Mouse (Mus musculus): ENCODE results near the gene Nt5c2. TPM values are rescaled to one million over a fixed set of nuclear protein-coding genes. Genes with fewer than 3 reads are reported as not detected.
"Not testable (repeated sequence)": the region's sequence is repeated elsewhere in the genome, so short reads cannot be mapped to it uniquely, and the experiment has no call there.

The Nt5c2 gene
- polyA plus RNA-seq, 1 experiment = 17.5 TPM

DNA sequence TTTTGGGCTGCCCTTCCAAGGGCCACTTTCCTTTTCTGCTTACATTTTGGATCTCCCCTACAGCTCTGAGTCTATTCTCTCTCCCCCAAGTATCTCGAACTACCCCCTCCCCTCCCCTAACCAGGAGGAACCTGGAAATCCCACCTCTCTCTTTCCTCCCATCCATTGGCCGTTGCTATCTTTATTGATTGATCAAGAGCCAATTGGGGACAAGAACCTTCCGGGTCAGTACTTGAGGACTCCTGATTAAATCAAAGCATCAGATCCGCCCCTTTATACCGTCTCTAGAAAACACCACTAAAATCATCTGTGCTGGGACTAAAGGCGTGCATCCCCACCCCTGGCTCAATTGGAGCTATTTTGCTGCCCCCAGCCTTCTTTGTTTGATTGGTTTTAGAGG is 33.5 kb downstream of the Nt5c2 start:
- 51% methylated on average over 6 of the region's 6 CpGs for WGBS
- DNase-seq = no peak
- TF ChIP-seq CTCF (IDR thresholded peaks at IDR 0.05; ENCODE audit: insufficient read depth, low read length) (no peak), POLR2A (IDR thresholded peaks at IDR 0.05; ENCODE audit: borderline replicate concordance, extremely low read depth, low read depth, low read length) (no peak)
- Histone ChIP-seq H3K4me3 (replicated peaks; ENCODE audit: extremely low read depth, low read depth, low read length) (no peak overlapping the region), H3K4me1 (ENCODE audit: control insufficient read depth, insufficient read depth, low read length) (0 out of 2 replicates have a peak, but pooled peaks cover 4% of the 10 kb centered on the region)

DNA sequence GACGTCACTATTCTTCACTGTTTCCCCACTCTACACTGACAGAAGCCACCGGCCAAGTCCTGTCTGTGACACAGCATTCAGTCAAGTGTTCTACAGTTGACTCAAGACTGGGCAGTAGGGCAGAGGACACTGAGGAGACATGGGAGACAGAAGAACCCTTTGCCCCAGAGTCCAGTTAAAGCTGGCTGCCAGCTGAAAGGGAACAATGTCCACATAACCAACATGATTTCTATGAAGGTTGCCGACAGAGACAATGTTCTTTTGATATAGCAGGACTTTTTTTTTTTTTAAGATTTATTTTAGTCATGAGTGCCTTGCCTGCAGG is 35.2 kb downstream of the Nt5c2 start:
- TF ChIP-seq POLR2A (IDR thresholded peaks at IDR 0.05; ENCODE audit: borderline replicate concordance, extremely low read depth, low read depth, low read length) = no peak
- TF ChIP-seq CTCF (IDR thresholded peaks at IDR 0.05; ENCODE audit: insufficient read depth, low read length) = no peak
- 47% methylated on average over 3 of the region's 3 CpGs for WGBS
- Histone ChIP-seq H3K4me3 (replicated peaks; ENCODE audit: extremely low read depth, low read depth, low read length) (no peak overlapping the region), H3K4me1 (ENCODE audit: control insufficient read depth, insufficient read depth, low read length) (0 out of 2 replicates have a peak, but pooled peaks cover 4% of the 10 kb centered on the region)
- no peak for DNase-seq

DNA sequence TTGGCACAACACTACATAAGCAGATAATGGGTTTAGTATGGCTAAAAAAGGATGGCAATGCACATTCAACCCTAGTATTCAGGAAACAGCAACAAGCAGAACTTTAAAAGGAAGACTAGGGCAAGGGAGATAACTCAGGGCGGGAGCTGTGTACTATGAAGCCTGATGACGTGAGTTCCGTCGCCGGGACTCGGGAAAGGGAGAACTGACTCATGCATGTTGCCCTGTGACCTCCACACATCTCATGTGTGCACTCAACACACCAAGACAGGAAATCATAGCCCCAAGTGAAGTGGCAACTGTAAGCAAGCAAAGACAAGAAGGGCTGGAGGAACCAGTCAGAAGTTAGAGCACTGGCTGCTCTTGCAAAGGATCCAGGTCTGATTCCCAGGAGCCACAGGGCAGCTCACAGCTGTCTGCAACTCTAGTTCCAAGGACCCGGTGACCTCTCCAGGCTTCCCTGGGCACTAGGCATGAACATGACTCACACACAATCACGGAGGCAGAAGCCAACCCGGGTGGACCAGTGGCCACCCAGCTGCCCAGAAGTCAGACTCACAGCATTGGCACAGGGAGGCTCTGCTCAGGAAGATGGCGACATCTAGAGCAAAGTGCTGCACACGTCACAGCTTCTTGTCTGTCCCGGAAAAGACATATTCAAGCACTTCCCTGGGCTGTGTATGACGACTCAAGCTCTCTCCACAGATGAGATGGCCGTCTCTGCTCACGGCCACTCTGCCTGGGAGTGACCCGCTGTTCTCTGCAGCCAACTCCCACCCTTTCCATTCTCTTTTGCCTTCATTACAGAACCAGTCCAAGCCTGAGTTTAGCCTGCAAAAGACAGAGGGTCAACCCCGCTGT is 35.8 kb downstream of the Nt5c2 start:
- WGBS = 57% methylated on average over 17 of the region's 17 CpGs
- Histone ChIP-seq H3K4me3 (replicated peaks; ENCODE audit: extremely low read depth, low read depth, low read length) (no peak overlapping the region), H3K4me1 (ENCODE audit: control insufficient read depth, insufficient read depth, low read length) (0 out of 2 replicates have a peak, but pooled peaks cover 4% of the 10 kb centered on the region)
- no peak for DNase-seq
- peak; percentile 28; the same call in 1 of the 2 replicates for TF ChIP-seq CTCF (IDR thresholded peaks at IDR 0.05; ENCODE audit: insufficient read depth, low read length)
- TF ChIP-seq POLR2A (IDR thresholded peaks at IDR 0.05; ENCODE audit: borderline replicate concordance, extremely low read depth, low read depth, low read length) = no peak

DNA sequence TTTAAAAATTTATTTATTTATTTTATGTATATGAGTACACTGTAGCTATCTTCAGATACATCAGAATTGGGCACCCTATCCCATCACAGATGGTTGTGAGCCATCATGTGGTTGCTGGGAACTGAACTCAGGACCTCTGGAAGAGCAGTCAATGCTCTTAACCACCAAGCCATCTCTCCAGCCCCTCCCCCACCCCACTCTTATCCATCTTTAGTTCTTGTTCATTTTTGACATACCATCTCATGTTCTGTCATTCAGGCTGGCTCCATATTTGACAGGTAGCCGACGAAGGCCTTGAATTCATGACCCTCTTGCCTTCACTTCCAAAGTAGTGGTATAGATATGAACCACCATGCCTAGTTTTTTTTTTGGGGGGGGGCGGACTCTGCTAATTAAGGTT is 36.9 kb downstream of the Nt5c2 start:
- H3K4me1 ChIP-seq (ENCODE audit: control insufficient read depth, insufficient read depth, low read length); DNase-seq; H3K4me3 ChIP-seq (replicated peaks; ENCODE audit: extremely low read depth, low read depth, low read length): not testable (repeated sequence)
- WGBS = 95% methylated on average over 3 of the region's 3 CpGs

DNA sequence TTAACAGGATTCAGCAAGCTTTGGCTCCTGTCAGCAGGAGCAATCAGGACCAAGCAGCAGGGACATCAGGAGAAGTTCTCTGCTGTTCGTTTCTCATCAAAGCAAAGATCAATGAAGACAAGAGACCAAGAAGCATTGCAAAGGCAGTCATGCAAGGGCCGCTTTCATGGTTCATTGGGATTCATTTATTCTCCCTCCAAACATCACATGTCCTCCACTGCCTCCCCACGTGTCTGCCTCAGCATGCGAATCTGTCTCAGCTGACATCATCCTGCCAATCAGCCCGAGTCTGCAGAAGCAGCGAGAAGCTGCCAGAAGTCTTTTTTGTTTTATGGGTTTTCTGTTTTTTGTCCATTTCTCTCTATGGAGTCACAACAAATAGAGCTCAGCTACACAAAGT is 37.5 kb downstream of the Nt5c2 start:
- TF ChIP-seq POLR2A (IDR thresholded peaks at IDR 0.05; ENCODE audit: borderline replicate concordance, extremely low read depth, low read depth, low read length) (no peak), CTCF (IDR thresholded peaks at IDR 0.05; ENCODE audit: insufficient read depth, low read length) (no peak)
- DNase-seq = no peak
- Histone ChIP-seq H3K4me3 (replicated peaks; ENCODE audit: extremely low read depth, low read depth, low read length) (no peak overlapping the region), H3K4me1 (ENCODE audit: control insufficient read depth, insufficient read depth, low read length) (0 out of 2 replicates have a peak, but pooled peaks cover 4% of the 10 kb centered on the region)
- WGBS = 66% methylated on average over 6 of the region's 6 CpGs

DNA sequence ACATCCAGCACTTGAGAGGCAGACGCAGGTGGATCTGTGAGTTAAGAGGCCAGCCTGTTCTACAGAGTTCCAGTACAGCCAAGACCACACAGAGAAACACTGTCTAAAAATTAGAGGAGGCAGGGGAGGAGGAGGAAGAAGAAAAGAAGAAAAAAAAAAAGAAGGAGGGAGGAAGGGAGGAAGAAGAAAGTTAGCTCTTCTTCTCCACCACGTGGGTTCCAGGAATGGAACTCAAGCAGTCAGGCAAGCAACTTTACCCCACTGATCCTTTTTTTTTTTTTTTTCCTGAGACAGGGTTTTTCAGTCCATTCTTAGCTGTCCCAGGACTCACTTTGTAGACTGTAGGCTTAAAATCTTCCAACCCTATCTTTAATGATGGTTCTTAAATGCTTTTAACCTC is 38.2 kb downstream of the Nt5c2 start:
- no peak for DNase-seq
- Histone ChIP-seq H3K4me3 (replicated peaks; ENCODE audit: extremely low read depth, low read depth, low read length) (no peak overlapping the region), H3K4me1 (ENCODE audit: control insufficient read depth, insufficient read depth, low read length) (0 out of 2 replicates have a peak, but pooled peaks cover 4% of the 10 kb centered on the region)
- TF ChIP-seq POLR2A (IDR thresholded peaks at IDR 0.05; ENCODE audit: borderline replicate concordance, extremely low read depth, low read depth, low read length) (no peak), CTCF (IDR thresholded peaks at IDR 0.05; ENCODE audit: insufficient read depth, low read length) (no peak)
- WGBS = 39% methylated on average over 2 of the region's 2 CpGs

DNA sequence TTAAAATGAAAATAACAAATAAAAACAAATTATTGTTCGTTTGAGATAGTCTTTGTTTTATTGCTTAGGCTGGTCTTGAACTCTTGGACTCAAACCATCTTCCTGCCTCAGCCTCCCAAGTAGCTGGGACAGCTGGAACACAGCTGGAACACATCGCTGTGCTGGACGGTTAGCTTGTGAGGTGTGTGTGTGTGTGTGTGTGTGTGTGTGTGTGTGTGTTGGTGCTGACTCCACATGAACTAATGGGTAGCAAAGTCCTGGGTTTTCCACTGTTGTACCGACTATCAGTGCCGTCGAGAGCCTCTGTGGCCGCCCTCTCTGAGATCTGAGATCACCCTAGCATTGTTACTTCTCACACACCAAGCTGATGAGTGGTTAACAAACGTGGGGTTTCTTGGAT is 39.0 kb downstream of the Nt5c2 start:
- no peak for DNase-seq
- WGBS = 65% methylated on average over 8 of the region's 8 CpGs
- Histone ChIP-seq H3K4me3 (replicated peaks; ENCODE audit: extremely low read depth, low read depth, low read length) (no peak overlapping the region), H3K4me1 (ENCODE audit: control insufficient read depth, insufficient read depth, low read length) (0 out of 2 replicates have a peak, but pooled peaks cover 4% of the 10 kb centered on the region)
- TF ChIP-seq POLR2A (IDR thresholded peaks at IDR 0.05; ENCODE audit: borderline replicate concordance, extremely low read depth, low read depth, low read length) (no peak), CTCF (IDR thresholded peaks at IDR 0.05; ENCODE audit: insufficient read depth, low read length) (no peak)

DNA sequence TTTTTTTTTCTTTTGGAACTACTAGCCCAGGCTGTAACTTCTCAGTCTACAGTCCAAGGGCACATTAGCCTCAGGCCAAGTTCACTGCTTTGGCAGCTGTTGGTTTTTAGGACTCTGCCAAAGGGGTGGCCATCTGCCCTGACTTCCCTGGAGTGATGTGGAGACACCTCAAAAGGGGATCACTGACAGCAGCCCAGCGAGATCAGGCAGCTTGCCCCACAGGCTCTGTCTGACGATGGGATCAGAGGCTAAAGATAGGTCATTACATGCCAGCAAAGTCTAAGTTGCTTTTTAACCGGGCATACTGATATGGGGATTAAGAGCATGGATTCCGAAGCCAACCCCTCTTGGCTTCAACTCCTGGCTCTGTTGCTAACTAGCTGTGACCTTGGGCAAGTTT is 39.4 kb downstream of the Nt5c2 start:
- 61% methylated on average over 4 of the region's 4 CpGs for WGBS
- Histone ChIP-seq H3K4me1 (ENCODE audit: control insufficient read depth, insufficient read depth, low read length) (0 out of 2 replicates have a peak, but pooled peaks cover 4% of the 10 kb centered on the region), H3K4me3 (replicated peaks; ENCODE audit: extremely low read depth, low read depth, low read length) (no peak overlapping the region)
- TF ChIP-seq CTCF (IDR thresholded peaks at IDR 0.05; ENCODE audit: insufficient read depth, low read length) = no peak
- no peak for TF ChIP-seq POLR2A (IDR thresholded peaks at IDR 0.05; ENCODE audit: borderline replicate concordance, extremely low read depth, low read depth, low read length)
- DNase-seq = no peak

DNA sequence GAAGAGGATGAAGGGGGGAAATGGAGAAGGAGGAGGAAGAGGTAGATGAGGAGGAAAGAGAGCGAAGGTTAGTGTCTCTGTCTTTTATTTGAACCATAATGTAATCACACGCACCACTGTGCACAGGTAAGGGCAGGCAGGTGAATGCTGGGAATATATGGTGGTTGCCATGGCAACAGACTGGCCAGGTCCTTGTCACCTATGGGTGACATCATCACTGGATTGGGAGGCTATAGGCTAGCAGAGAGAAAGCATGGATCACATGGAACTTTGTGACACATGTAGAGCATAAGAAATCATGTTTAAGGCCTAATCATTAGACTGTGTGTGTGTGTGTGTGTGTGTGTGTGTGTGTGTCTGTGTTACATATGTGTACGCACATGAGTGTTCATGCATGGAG is 42.8 kb downstream of the Nt5c2 start:
- no peak for DNase-seq
- WGBS = 96% methylated on average over 3 of the region's 3 CpGs
- Histone ChIP-seq H3K4me3 (replicated peaks; ENCODE audit: extremely low read depth, low read depth, low read length) (no peak overlapping the region), H3K4me1 (ENCODE audit: control insufficient read depth, insufficient read depth, low read length) (peaks cover 3% of the 10 kb centered on the region; the same call in 1 of the 2 replicates)
- no peak for TF ChIP-seq CTCF (IDR thresholded peaks at IDR 0.05; ENCODE audit: insufficient read depth, low read length)
- no peak for TF ChIP-seq POLR2A (IDR thresholded peaks at IDR 0.05; ENCODE audit: borderline replicate concordance, extremely low read depth, low read depth, low read length)

DNA sequence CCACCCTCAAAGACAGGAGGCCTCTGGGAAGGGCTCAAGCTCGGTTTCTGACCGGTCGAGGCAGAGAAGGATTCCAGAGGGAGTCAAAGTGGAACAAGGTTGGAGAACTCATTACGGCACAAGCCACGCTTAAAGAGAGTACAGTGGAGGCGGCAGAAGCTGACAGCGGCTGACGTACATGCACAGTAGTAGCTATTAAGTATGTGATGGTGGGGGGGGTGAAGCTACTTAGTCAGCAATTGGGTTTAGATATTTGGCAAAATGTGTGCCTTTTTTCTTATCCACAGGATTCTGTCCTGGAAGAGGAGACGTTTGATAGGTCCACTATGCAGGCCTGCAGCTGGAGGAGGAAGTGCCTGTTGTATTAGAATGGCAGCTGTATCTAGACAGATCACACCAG is 43.2 kb downstream of the Nt5c2 start:
- no peak for DNase-seq
- TF ChIP-seq CTCF (IDR thresholded peaks at IDR 0.05; ENCODE audit: insufficient read depth, low read length) = no peak
- no peak for TF ChIP-seq POLR2A (IDR thresholded peaks at IDR 0.05; ENCODE audit: borderline replicate concordance, extremely low read depth, low read depth, low read length)
- no peak overlapping the region for H3K4me3 ChIP-seq (replicated peaks; ENCODE audit: extremely low read depth, low read depth, low read length)
- 79% methylated on average over 9 of the region's 9 CpGs for WGBS
- peaks cover 3% of the 10 kb centered on the region; the same call in 1 of the 2 replicates for H3K4me1 ChIP-seq (ENCODE audit: control insufficient read depth, insufficient read depth, low read length)

All from lung, adult 2 months (tissue).